Mouse (Mus musculus): ENCODE results near the gene Atxn1l. TPM values are rescaled to one million over a fixed set of nuclear protein-coding genes. Genes with fewer than 3 reads are reported as not detected.

Gene Atxn1l
- polyA plus RNA-seq (2015; fragmentation: Nextera tagmentation; extraction: Ambion mirVana): 6.2 and 6.8 TPM in 2 replicates

- H3K27me3 ChIP-seq (replicated peaks): no peaks in the 10 kb centered on the region
- peak within 1 kb of the TSS; percentile 72; the same call in 1 of the 2 replicates for H3K27ac ChIP-seq
- WGBS: under 1% methylated on average over 58 of the region's 59 CpGs
- peak within 1 kb of the TSS; percentile 98 for H3K4me3 ChIP-seq (replicated peaks)
- peak within 1 kb of the TSS; percentile 64 for H3K4me2 ChIP-seq
- peak within 1 kb of the TSS; percentile 92 for H3K9ac ChIP-seq
- peaks cover 17% of the 10 kb centered on the region for H3K36me3 ChIP-seq
- peak; percentile 84 for ATAC-seq (ENCODE audit: insufficient read depth, low FRiP score, low read depth)
- H3K4me1 ChIP-seq: peaks cover 10% of the 10 kb centered on the region
- H3K9me3 ChIP-seq: no peaks in the 10 kb centered on the region
Measured at GRCm38 (mm10) chr8:109737237-109738048, at the start of gene Atxn1l. TSS of gene Atxn1l (minus strand) at chr8:109737739.

GRCm38 (mm10) chr8:109780548-109780947 lies 43.0 kb upstream of the Atxn1l start:
- peak overlapping the region; percentile 69 for H3K4me2 ChIP-seq
- H3K9ac ChIP-seq: no peak overlapping the region
- no peaks in the 10 kb centered on the region for H3K9me3 ChIP-seq
- peak overlapping the region; percentile 100 for H3K4me3 ChIP-seq (replicated peaks)
- no peak for ATAC-seq (ENCODE audit: insufficient read depth, low FRiP score, low read depth)
- no peaks in the 10 kb centered on the region for H3K27me3 ChIP-seq (replicated peaks)
- no peaks in the 10 kb centered on the region for H3K36me3 ChIP-seq
- 0 out of 2 replicates have a peak overlapping the region, but pooled peaks have one; percentile 8 for H3K27ac ChIP-seq
- H3K4me1 ChIP-seq: peaks cover 5% of the 10 kb centered on the region; the same call in 1 of the 2 replicates
- WGBS: 46% methylated on average over 4 of the region's 4 CpGs

- peak overlapping the region; percentile 98 for H3K27ac ChIP-seq
- H3K27me3 ChIP-seq (replicated peaks): no peaks in the 10 kb centered on the region
- whole genome bisulfite sequencing: 12% methylated on average over 24 of the region's 24 CpGs
- no peaks in the 10 kb centered on the region for H3K36me3 ChIP-seq
- H3K4me1 ChIP-seq: peaks cover 5% of the 10 kb centered on the region; the same call in 1 of the 2 replicates
- ATAC-seq (ENCODE audit: insufficient read depth, low FRiP score, low read depth): no peak
- peak overlapping the region; percentile 69 for H3K4me2 ChIP-seq
- peak overlapping the region; percentile 86 for H3K9ac ChIP-seq
- H3K4me3 ChIP-seq (replicated peaks): peak overlapping the region; percentile 100
- no peaks in the 10 kb centered on the region for H3K9me3 ChIP-seq
Measured at GRCm38 (mm10) chr8:109779431-109780228, 42.1 kb upstream of the Atxn1l start.

GRCm38 (mm10) chr8:109778993-109779421 lies 41.5 kb upstream of the Atxn1l start:
- no peaks in the 10 kb centered on the region for H3K9me3 ChIP-seq
- H3K27me3 ChIP-seq (replicated peaks): no peaks in the 10 kb centered on the region
- H3K36me3 ChIP-seq: no peaks in the 10 kb centered on the region
- under 1% methylated on average over 30 of the region's 32 CpGs for WGBS
- peak overlapping the region; percentile 100 for H3K4me3 ChIP-seq (replicated peaks)
- peaks cover 5% of the 10 kb centered on the region; the same call in 1 of the 2 replicates for H3K4me1 ChIP-seq
- H3K4me2 ChIP-seq: peak overlapping the region; percentile 69
- peak overlapping the region; percentile 98 for H3K27ac ChIP-seq
- peak overlapping the region; percentile 86 for H3K9ac ChIP-seq
- peak; percentile 47 for ATAC-seq (ENCODE audit: insufficient read depth, low FRiP score, low read depth)

GRCm38 (mm10) chr8:109778280-109778977 lies 40.9 kb upstream of the Atxn1l start, which contains the start of gene Ap1g1:
TSS of gene Ap1g1 (plus strand) at chr8:109778554.
- H3K27me3 ChIP-seq (replicated peaks): no peaks in the 10 kb centered on the region
- H3K9me3 ChIP-seq: no peaks in the 10 kb centered on the region
- WGBS: under 1% methylated on average over 64 of the region's 64 CpGs
- peak within 1 kb of the TSS; percentile 86 for H3K9ac ChIP-seq
- peak; percentile 98 for ATAC-seq (ENCODE audit: insufficient read depth, low FRiP score, low read depth)
- H3K4me1 ChIP-seq: peaks cover 5% of the 10 kb centered on the region; the same call in 1 of the 2 replicates
- peak within 1 kb of the TSS; percentile 98 for H3K27ac ChIP-seq
- H3K36me3 ChIP-seq: no peaks in the 10 kb centered on the region
- H3K4me2 ChIP-seq: peak within 1 kb of the TSS; percentile 69
- H3K4me3 ChIP-seq (replicated peaks): peak within 1 kb of the TSS; percentile 100

GRCm38 (mm10) chr8:109777851-109778250 lies 40.3 kb upstream of the Atxn1l start:
- WGBS: 15% methylated on average over 5 of the region's 5 CpGs
- H3K9ac ChIP-seq: peak overlapping the region; percentile 16; the same call in 1 of the 2 replicates
- ATAC-seq (ENCODE audit: insufficient read depth, low FRiP score, low read depth): no peak
- no peaks in the 10 kb centered on the region for H3K9me3 ChIP-seq
- peaks cover 5% of the 10 kb centered on the region; the same call in 1 of the 2 replicates for H3K4me1 ChIP-seq
- no peak overlapping the region; the same call in 1 of the 2 replicates for H3K27ac ChIP-seq
- peak overlapping the region; percentile 69 for H3K4me2 ChIP-seq
- H3K36me3 ChIP-seq: no peaks in the 10 kb centered on the region
- H3K27me3 ChIP-seq (replicated peaks): no peaks in the 10 kb centered on the region
- H3K4me3 ChIP-seq (replicated peaks): peak overlapping the region; percentile 100

GRCm38 (mm10) chr8:109773154-109773553 lies 35.6 kb upstream of the Atxn1l start:
- 36% methylated on average over 3 of the region's 3 CpGs for WGBS
- H3K9ac ChIP-seq: no peak overlapping the region

GRCm38 (mm10) chr8:109766081-109766480 lies 28.5 kb upstream of the Atxn1l start:
- 66% methylated on average over 7 of the region's 7 CpGs for WGBS
- Histone ChIP-seq H3K27ac (no peak overlapping the region), H3K4me2 (no peak overlapping the region), H3K9me3 (no peaks in the 10 kb centered on the region), H3K9ac (no peak overlapping the region), H3K36me3 (no peaks in the 10 kb centered on the region), H3K27me3 (replicated peaks) (no peaks in the 10 kb centered on the region), H3K4me3 (replicated peaks) (no peak overlapping the region), H3K4me1 (no peaks in the 10 kb centered on the region)
- ATAC-seq (ENCODE audit: insufficient read depth, low FRiP score, low read depth): no peak

More at GRCm38 (mm10) chr8:109773154-109773553, 35.6 kb upstream of the Atxn1l start:
- Histone ChIP-seq H3K9me3 (no peaks in the 10 kb centered on the region), H3K4me1 (no peaks in the 10 kb centered on the region), H3K27ac (no peak overlapping the region), H3K36me3 (no peaks in the 10 kb centered on the region), H3K27me3 (replicated peaks) (no peaks in the 10 kb centered on the region), H3K4me2 (no peak overlapping the region), H3K4me3 (replicated peaks) (no peak overlapping the region)
- no peak for ATAC-seq (ENCODE audit: insufficient read depth, low FRiP score, low read depth)

GRCm38 (mm10) chr8:109764031-109764430 lies 26.5 kb upstream of the Atxn1l start:
- 86% methylated on average over 6 of the region's 6 CpGs for WGBS
- H3K27ac ChIP-seq: no peak overlapping the region
- no peaks in the 10 kb centered on the region for H3K9me3 ChIP-seq
- no peak overlapping the region for H3K9ac ChIP-seq
- no peak overlapping the region for H3K4me2 ChIP-seq
- H3K27me3 ChIP-seq (replicated peaks): no peaks in the 10 kb centered on the region
- no peak for ATAC-seq (ENCODE audit: insufficient read depth, low FRiP score, low read depth)
- no peaks in the 10 kb centered on the region for H3K36me3 ChIP-seq
- no peak overlapping the region for H3K4me3 ChIP-seq (replicated peaks)
- H3K4me1 ChIP-seq: no peaks in the 10 kb centered on the region

- no peak overlapping the region for H3K9ac ChIP-seq
Measured at GRCm38 (mm10) chr8:109760221-109760620, 22.7 kb upstream of the Atxn1l start.

GRCm38 (mm10) chr8:109759426-109759825 lies 21.9 kb upstream of the Atxn1l start:
- Histone ChIP-seq H3K27ac (no peak overlapping the region), H3K4me1 (no peaks in the 10 kb centered on the region), H3K36me3 (no peaks in the 10 kb centered on the region), H3K9ac (no peak overlapping the region), H3K27me3 (replicated peaks) (no peaks in the 10 kb centered on the region), H3K9me3 (no peaks in the 10 kb centered on the region), H3K4me3 (replicated peaks) (no peak overlapping the region), H3K4me2 (no peak overlapping the region)
- ATAC-seq (ENCODE audit: insufficient read depth, low FRiP score, low read depth): no peak
- 86% methylated on average over 7 of the region's 7 CpGs for WGBS

More at GRCm38 (mm10) chr8:109760221-109760620, 22.7 kb upstream of the Atxn1l start:
- H3K9me3 ChIP-seq: no peaks in the 10 kb centered on the region
- WGBS: 35% methylated on average over 1 of the region's 1 CpGs
- no peak overlapping the region for H3K4me3 ChIP-seq (replicated peaks)
- H3K27me3 ChIP-seq (replicated peaks): no peaks in the 10 kb centered on the region
- H3K27ac ChIP-seq: no peak overlapping the region
- ATAC-seq (ENCODE audit: insufficient read depth, low FRiP score, low read depth): no peak
- no peak overlapping the region for H3K4me2 ChIP-seq
- no peaks in the 10 kb centered on the region for H3K36me3 ChIP-seq
- no peaks in the 10 kb centered on the region for H3K4me1 ChIP-seq

Measured in stomach, embryonic 15.5 days (tissue).